Mouse (Mus musculus) gastrocnemius, postnatal 14 days (tissue): ENCODE measurements around the gene Cdh13. TPM values are rescaled to one million over a fixed set of nuclear protein-coding genes. Genes with fewer than 3 reads are reported as not detected.

Experiments
- DNase-seq: peaks from one replicate; pipeline ENCODE4 v3.0.0; 2021; ENCODE audit warnings: mixed read lengths
- intact Hi-C: fragments of 180-260 bp; cut with DNase I; formaldehyde crosslinking; loops from one replicate; pipeline ENCODE4 v1.15.1; 2025; ENCODE audit warnings: low total_unique reads
- total RNA-seq, 2 experiments: library from RNA; stranded (reverse); gene quantifications; 2 replicates each; pipeline ENCODE4 v1.2.3; 2021

The Cdh13 gene
- total RNA-seq, 2 experiments from 2014 or later = 77.5 to 130 TPM

DNA sequence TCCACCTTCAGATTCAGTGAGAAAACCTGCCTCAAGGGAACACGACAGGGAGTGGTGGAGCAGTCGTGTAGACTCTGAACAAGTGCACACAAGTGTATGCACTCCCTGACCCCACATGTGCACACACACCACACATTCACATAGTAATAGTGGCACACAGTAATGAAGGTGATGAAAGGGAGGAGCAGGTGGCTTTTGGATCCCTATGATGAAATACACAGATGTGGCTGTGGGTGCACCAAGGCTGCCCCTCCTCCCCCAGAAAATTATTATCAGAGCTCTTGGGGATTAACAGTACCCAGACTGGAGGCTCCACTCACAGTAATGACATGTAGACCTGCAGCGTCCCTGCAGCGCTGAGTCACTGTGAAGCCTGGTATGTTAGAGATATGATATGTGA lies 5.6 kb downstream of the Cdh13 start:
- intact Hi-C loops = no loop called here
- DNase-seq = no peak

DNA sequence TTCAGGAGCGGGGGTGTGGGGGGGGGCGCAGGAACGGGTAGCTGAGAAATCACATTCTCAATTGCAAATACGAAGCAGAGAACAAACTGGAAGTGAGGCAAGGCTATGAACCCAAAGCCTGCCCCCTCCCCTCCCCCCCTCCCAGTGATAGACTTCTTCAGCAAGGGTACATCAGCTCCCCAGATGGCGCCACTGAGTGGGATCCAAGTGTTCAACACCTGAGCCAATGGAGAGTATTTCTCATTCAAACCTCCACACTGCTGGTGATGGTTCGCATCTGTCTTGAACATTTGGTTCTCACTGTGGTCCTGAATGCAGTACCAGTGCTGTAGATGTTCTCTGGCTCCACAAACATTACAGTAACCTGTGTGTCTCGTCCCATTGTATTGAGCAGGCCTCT lies 6.0 kb downstream of the Cdh13 start:
- intact Hi-C loops = no loop called here
- no peak for DNase-seq

DNA sequence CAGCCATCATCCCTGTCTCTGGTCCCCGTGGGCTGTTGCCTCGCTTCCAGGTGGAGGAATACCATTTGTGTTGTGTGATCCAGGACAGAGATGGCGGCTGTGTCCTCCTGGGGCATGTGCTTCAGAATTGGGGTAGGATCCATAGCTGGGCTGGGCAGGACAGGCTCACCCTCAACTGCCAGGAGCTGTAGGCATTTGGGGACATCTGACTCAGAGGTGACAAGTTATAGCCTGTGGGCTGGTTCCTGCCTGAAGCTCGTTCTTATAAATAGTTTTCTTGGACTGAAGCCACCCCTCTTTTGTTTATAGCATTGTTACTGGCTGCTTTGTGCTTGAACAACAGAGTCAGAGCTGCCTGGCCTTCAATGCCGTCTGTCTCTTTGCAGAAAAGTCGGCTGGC lies 6.7 kb downstream of the Cdh13 start:
- no peak for DNase-seq
- intact Hi-C loops = loop anchor here (10.0 kb wide), 1 partner anchor 155 kb away; no protein-coding TSS in a partner anchor

DNA sequence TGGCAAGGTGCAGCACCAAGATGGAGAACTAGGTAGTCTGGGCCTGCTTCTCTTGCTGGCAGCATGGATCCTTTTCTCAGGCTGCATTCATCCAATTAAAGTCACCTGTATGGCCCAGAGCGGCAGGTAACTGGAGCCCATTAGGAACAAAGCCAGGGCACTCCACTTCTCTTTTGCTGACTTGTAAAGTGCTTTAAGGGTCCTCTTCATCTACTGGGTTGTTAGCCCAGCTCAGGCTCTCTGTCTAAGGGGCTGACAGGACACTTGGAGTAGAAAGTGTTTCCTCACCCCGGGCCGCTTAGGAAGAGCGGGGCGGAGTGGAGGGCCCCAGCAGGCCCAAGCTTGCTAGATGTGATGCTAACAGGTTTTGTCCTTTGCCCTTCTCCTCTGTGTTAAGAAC lies 12.9 kb downstream of the Cdh13 start:
- intact Hi-C loops = loop anchor here (10.0 kb wide), 1 partner anchor 148 kb away; no protein-coding TSS in a partner anchor
- DNase-seq = no peak

DNA sequence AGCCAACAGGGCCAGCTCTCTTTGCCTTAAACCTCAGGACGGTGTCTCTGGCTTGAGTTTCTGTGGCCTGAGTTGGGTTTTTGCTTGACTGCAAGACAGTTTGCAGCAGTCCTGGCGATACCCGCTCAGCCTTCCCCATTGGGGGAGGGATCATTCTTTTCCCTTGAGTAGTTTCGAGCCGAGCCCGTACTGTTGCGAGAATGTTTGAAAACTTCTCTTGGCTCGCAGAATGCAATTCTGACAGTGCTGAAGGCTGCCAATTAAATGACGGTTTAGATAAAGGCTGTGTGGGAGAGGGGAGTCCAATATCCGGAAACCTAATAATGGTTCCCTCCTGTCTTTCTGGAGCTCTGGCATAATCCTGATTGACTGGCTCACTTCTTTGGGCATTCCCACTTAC lies 23.4 kb downstream of the Cdh13 start:
- intact Hi-C loops = no loop called here
- no peak for DNase-seq

DNA sequence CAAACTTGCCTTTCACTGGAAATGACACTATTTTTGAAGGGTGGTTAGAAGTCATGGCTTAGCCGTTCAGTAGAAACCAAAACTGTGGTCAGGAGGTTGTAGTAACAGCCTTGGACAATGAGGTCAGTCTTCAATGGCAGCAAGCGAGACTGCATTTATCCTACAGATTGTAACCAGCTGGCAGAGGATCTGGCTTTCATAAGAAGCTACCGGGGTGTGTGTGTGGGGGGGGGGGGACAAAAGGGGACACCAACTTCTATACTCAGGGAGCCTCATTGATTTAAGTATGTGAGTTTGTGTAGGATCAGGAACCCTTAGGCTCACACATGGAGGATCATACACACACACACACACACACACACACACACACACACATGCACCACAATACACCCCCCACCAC lies 25.6 kb downstream of the Cdh13 start:
- intact Hi-C loops = no loop called here
- no peak for DNase-seq

DNA sequence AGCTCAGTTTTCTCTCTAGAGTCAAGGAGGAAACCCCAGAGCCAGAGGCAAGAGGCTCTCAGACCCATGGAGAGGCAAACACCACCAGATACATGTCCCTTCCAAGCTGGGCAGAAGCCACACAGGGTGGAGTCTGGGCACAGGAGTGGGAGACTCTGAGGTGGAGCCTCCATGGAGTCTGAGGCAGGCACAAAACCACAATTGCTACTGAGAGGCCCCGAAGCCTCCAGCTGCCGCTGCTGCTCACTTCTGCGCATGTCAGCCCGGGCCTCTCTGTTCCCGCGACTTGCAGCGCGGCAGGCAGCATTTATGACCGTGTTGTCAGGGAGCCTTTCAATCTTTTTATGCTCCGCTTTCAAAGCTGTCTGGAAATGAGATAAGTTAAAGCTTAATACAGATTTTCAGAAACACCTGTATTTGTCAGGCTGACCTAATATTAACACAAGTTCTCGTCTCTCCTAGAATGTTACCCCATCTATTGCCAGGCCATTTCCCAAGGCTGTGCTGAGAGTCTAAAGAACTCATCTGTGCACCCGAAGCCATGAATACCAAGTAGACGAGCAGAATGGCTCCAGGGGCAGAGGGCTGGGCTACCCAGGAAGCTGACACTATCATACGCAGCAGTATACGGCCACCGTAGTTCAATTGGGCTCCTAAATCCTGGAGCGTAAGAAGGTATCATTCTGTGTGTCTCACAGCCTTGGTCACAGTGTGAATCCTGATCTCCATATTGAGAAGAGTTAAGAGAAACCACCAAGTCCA lies 30.1 kb downstream of the Cdh13 start:
- peak; percentile 63 for DNase-seq
- intact Hi-C loops = no loop called here

DNA sequence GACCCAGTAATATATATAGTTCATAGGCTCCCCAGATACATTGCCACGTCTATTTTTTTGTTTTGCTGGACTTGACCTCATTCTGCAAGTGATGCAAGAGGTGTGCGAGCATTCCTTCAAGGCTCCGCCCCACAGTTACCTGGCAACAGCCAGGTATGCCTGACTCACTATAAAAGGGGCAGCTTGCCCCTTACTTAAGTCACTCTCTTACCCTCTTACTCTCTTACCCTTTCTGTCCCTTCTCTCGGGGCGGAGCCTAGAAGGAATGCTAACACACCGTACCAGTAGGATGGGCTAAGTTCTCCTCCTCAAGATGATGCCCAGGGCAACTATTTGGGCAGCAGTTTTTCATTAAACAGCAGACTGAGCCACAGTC lies 30.6 kb downstream of the Cdh13 start:
- no peak for DNase-seq
- intact Hi-C loops = no loop called here

DNA sequence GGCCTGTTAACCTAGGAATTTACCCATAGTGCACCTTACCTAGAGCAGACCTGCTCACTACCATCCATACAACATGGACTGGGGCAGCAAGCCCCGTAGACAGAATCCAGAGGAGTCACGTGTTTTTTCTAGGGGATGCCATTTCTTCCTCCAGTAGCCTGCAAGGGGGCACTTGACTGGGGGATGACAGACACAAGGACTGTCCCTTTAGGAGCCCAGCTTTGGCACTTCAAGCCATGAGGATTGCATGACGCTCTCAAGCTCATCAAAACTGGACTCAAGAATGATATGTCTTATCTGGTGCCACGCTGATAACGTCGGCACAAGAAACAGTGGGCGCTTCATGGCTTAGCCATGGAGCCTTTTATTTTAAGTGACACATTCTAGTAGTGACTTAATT lies 31.4 kb downstream of the Cdh13 start:
- DNase-seq = no peak
- intact Hi-C loops = no loop called here

DNA sequence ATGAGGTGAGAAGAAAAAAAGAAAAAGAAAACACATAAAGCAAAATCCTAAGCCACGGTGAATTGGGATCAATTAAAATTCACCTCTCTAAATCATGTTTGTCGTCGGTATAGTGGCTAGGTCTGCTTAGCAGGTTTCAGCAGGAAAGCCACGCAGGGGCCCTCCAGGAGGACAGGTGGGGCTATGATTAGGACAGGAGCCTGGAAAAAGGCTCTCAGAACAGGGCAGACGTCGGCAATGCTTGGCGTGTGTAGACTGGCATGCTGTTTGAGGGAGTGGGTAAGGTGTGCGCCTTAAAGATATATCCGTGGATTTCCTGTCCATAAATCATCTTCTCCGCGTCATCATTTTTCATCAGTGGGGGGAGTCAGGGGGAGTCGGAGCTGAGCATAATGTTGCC lies 32.9 kb downstream of the Cdh13 start:
- intact Hi-C loops = no loop called here
- DNase-seq = no peak

DNA sequence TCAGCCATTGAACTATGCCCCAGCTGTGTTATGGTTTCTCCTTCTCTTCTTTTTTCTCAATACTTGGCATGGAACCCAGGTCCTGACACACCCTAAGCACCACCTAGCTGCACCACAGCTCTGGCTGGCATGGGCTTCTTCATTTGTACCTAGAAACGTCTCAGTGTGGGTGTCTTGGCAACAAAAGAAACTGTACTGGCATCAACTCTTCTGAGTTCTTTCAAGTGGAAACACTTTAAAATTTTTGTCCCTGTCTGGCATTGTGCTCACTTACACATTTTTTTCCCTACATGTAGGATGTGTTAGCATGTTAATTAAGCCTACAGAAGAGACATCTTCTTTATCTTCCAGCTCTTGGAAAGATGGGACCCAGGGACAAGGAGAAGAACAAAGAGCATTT lies 37.0 kb downstream of the Cdh13 start:
- intact Hi-C loops = no loop called here
- no peak for DNase-seq

DNA sequence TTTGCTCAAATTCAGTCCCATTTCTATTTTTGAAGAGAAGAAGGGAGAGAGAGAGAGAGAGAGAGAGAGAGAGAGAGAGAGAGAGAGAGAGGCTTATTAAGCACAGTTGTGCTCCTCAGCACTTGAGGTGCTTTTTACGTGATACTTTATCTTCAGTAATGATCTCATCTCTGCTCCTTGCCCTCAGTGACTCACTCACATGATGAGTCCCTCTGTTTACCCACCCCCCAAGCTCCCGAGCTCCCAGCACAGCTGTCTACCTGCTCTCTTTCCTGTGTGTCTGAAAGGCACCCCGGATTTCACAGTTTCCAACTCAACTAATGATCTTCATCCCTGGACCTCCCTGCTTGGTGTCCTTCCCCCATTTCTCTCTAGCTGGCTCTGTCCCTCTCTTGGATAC lies 39.9 kb downstream of the Cdh13 start:
- no peak for DNase-seq
- intact Hi-C loops = no loop called here

DNA sequence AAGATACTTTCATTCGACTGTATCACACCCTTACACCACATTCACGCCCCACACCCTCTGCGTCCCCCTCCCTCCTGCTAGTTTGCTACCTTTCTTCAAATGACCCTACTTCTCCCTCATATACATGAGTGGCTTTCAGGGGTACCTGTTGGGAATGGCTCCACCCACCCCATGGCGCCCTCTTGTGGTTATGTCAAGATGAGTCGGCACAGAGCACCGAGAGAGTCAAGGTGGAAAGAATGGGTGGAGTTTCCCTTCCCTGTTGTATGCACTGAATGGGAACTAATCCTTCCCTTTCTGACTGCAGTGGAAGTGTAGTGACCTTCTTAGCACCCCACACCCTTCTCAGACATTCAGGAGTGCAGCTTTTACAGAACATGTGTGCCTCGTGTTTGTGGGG lies 51.4 kb downstream of the Cdh13 start:
- DNase-seq = no peak
- intact Hi-C loops = no loop called here

DNA sequence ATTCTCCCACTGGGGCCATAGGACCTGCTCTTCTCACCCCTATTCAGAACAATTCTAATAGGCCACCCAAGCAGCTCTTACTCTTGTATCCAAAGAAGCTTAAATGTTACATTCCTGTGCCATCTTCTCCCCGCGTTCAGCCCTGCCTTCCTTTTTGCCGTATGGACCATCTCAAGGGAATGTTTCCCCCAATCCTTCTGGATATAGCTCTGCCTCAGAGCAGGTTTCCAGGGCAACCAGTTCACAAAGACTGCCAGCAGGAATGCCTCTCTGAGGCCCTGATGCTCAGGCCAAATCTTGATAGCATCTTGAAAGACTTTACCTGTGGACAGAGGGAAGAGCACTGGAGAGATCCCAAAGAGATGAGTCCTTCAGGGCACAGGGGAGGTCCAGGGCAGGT lies 56.2 kb downstream of the Cdh13 start:
- no peak for DNase-seq
- intact Hi-C loops = no loop called here

DNA sequence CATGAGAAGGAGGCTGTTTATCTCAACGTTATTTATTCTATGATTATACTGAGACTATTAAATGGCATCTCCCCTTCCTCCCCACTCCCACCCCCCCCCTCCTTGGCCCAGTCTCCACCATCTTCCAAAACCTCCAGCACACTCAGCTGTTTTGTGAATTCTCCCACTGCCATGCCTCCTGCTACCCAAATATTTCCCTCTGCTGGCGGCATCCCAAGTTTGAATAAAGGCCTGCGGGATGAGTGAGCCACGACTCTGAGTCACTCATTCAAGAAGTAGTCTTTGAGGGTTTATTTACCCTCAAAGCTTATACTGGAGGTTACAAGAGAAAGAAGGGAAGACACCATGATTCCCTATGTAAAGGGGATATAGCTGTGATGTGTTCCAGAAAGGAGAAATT lies 59.7 kb downstream of the Cdh13 start:
- no peak for DNase-seq
- intact Hi-C loops = no loop called here

DNA sequence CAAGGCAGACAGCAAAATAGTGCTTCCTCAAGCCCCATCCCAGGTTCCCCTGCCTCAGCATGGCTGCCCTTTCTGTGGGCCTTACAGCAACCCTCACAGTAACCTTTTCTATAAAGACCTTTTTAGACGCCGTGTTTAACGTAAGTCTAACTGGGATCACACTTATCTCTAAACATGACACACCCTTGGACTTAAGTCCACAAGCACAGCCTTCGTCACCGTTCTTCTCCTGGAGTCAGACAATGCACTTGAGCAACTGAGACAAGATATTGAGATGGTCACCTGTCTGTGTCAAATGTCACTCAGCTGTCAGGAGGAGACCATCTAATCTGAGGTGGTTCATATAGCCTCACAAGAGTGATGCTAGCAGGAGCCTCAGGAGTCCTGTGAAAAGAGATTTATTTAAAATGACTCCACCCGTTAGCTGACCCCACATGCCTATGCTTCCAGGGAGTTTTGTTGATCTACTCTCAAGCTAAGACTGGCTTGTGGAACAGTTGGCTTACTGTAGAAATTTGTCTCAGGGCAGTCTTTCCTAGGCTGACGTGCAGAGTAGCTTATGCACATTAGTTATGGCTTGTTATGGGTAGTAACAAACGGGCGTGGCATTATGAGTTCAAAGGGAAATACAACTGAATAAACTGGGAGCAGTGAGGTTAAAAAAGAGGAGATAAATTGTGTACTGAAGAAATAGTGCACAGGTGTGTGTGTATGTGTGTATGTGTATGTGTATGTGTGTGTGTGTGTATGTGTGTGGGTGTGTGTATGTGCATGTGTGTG lies 65.4 kb downstream of the Cdh13 start:
- intact Hi-C loops = no loop called here
- DNase-seq = no peak

DNA sequence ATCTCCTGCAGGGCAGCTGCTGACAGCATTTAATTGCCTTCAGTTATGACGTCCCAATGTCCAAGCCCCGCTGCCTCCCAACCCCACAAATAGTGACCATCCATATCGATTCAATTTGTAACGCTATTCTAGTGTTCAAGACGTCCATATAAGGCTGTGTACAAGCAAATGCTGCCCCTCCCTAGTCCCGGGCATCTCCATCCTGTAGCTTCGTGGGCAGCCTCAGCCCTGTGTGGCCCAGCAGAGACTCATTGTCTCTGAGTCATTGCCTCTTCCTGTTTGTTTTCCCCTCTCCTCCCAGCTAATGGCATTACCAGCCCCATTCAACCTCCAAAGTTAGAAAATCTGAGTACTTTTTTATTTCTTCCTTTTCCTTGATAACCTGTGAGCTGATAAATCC lies 66.6 kb downstream of the Cdh13 start:
- no peak for DNase-seq
- intact Hi-C loops = no loop called here

DNA sequence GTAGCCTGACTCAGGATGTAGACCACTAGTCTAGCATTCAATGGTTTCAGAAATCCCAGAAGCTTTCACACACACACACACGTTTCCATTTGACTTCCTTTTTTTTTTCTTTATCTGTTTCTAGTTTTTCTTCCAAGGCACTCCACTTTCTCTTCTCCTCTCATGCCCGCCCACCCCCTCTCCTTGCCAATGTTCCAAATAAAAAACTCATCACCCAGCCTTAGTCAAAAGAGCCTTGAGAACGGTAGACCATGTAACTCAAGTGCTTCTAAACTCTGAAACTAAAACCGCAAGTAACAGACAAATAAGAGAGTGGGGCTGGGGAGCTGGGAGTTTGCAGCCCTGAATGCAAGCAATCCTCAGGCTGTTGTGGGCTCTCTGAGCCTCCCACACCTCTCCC lies 69.5 kb downstream of the Cdh13 start:
- intact Hi-C loops = no loop called here

DNA sequence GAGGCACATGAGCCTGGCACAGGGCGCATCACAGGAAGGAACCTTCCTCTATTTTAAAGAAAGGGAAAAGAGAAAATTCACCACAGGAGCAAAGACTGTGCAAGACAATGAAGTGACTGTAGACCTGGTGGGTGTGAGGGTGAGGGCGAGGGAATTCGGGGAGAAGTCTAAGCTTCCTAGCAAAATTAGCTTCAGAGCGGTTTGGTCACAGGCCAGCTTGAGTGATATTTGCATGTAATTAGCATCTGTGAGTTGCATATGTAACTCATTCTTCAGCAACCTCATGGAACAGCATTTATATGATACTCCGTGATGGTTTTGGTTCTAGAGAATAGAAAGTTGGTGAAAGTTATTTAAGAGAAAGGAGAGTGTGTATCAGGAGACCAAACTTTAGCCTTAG lies 73.5 kb downstream of the Cdh13 start:
- DNase-seq = no peak

More for the DNA sequence above, 69.5 kb downstream of the Cdh13 start:
- no peak for DNase-seq

DNA sequence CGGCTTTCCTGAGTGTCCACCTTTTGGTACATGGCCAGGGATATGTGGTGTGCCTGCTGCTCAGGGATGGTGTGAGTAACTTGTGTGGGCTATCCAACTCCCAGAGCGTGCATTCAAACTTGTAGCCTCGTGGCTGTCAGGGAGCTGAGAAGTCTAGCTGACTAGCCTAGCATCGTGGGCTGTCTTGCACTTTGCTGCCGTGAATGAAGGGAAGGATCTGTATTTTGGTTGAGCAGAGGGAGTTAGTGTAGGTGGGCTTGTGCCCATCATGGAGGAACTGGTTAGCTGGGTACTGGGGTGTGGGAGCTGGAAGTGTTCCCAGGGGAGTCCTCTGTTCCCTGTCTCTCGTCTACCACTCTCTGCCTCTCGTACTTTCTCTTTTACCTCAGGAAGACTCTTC lies 74.1 kb downstream of the Cdh13 start:
- DNase-seq = no peak
- intact Hi-C loops = no loop called here

More for the DNA sequence above, 73.5 kb downstream of the Cdh13 start:
- intact Hi-C loops = no loop called here

DNA sequence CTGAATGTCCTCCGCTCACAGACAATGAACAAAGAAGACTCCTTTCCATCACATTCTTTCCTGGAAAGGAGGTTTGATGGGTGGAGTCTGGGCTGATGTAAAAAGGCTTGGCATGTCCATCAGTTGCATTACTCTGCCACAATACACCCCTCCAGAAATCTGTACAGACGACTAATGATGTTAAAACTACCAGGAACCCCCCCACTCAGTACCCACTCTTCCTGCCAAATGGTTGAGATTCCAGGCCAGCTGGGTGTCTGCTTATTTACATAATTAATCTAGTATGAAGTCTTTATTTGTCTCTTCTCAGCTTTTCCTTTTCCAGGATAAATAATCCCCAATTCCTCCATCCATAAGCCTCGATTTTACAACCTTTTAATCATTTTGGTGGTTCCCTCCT lies 80.2 kb downstream of the Cdh13 start:
- DNase-seq = no peak
- intact Hi-C loops = no loop called here
